Mouse (Mus musculus) brain, adult 2 months (tissue): ENCODE data around the gene Lyve1.

Source experiments
- DNase-seq: peaks from one replicate; pipeline ENCODE4 v3.0.0; 2011; ENCODE audit warnings: low read depth, low spot score

The Lyve1 gene

DNA sequence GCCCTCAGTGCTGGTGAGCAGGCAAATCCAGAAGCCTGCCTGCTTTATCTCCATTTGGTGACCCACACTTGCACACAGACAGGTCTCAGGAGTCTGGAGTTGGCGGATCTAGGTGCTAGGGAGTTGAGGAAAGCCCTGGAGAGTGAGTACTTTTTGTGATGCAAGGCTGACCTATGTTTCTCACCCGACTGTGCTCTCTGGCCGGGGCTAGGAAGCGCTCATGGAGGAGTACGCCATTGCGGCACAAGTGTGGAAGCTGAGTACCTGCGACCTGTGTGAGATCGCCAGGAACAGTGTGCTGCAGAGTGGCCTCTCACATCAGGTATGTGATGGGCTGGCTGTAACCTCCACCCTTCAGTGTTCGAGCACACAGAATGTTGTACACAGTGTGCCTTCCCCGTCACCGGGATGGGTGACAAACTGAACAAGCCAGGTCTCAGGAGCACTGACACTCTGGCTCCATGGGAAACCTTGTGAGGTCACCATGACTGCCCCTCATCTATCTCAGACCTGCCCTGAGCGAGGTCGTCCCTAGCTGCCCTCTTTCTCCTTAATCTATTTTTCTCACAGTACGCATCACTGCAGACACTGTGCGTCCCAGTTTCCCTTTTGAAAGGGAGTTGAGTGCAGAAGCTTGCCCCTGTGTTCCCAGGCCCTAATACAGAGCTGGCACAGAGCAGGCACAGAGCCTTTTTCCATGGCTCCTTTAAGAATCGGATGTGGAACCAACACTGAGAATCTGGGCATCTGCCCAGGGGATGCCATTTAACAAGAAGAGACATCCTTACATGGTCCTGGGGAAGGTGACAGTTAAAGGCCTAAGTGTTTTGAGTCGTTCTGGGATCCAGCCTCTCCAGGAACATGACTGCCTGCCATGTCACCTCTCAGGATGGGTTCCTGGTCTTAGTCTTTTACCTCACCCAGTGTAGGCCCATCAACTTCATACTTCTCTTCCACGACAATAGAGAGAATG lies 53.2 kb downstream of the Lyve1 start:
- DNase-seq = no peak

DNA sequence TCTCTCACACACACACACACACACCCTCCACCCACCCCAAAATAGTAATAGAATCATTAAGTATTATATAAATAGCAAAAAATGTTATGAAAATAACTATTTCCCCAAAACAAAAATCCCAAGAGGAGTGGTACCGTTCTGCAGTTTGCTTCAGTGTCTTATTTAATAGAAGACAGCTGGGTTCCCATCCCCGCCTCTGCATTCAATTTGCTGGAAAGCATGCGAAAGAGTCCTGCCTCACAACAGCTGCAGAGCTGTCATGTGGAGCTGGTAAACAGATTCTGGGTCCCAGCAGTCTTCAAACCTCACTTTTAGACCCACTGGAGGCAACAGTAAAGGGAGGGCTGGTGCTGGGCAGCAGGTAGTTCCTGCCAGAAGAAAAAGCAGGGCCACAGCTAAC lies 54.1 kb downstream of the Lyve1 start:
- peak; percentile 82 for DNase-seq

DNA sequence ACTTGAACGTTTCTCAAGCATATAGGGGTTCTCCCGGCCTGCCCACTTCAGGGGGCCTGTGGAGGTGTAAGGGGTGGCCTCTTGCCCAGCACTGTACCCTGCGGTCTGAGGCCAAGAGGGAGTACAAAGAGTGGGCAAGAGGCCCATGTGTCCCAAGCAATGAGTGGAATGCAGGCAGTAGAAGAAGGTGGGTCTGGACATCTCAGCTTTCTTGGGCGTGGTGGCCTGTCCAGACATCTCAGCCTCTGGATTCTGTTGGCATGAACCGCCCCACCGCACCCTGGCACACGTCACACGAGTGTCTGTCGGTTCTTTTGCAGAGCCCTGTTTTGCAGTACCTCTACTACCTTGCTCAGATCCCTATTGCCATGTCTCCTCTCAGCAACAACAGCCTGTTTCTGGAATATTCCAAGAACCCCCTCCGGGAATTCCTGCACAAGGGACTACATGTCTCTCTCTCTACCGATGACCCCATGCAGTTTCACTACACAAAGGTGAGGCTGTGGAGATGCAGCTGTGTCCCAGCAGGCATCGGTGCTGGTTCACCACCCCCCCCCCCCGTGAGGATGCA lies 55.5 kb downstream of the Lyve1 start:
- DNase-seq = no peak

DNA sequence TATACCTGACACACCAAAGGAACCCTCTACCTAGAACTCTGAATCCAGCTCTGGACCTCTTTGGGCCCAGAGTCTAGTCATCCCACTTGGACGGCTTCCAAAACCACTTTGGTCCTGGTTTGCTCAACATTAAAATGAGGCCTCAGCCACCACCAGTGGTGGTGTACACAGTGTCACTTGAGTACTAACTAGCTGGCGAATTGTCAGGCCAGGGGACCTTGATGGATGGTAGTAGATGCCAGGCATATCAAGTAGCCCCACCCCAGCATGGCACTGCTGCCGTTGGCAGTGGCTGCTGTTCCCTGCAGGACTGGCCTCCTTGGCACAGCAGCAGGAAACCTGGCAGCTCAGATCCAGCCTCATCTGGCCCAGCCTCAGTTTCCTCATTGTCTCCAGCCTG lies 58.8 kb downstream of the Lyve1 start:
- peak; percentile 45 for DNase-seq

DNA sequence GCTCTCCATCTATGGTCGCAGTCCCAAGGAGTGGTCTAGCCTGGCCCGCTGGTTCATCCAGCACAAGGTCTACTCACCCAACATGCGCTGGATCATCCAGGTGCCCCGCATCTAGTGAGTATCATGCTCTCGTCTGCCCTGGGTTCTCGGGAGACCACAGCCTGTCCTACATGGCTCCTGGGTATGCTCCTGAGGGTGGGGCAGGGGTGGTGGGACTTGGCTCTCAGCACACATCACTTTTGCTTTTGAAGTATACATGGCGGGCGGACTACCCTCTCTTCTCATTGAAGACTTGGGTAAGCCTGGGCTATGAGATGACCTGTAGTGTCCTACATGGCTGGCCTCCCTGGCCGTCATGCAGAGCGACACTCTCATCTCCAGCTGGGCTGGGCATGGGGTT lies 59.9 kb downstream of the Lyve1 start:
- DNase-seq = no peak

DNA sequence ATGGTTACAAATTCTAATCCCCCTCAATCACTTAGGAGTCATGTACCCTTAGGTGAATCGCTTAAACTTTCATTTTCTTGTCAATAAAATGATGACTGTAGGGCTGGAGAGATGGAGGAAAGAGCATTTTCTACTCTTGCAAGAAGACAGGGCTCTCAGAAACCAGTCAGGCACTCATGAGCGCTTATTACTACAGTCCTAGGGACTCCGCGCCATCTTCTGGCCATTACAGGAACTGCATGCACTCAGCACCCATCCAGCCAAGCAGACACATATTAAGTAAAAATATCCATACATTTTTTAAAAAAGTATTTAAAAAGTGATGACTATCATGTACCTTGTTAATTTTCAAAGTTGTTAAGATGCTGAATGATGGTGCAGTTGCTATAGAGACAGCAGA lies 62.0 kb downstream of the Lyve1 start:
- peak; percentile 94 for DNase-seq
